Mouse (Mus musculus): Measurements from ENCODE around the gene Plekho2.

- no peak for TF ChIP-seq USF1 (IDR thresholded peaks at IDR 0.05; ENCODE audit: low read depth)
- no peak for TF ChIP-seq POLR2A (IDR thresholded peaks at IDR 0.05; ENCODE audit: insufficient read length, low read depth)
- TF ChIP-seq TCF12 (IDR thresholded peaks at IDR 0.05; ENCODE audit: insufficient read depth, poor library complexity, severe bottlenecking), result no peak
- no peak for TF ChIP-seq MAX (IDR thresholded peaks at IDR 0.05; ENCODE audit: low read depth)
- TF ChIP-seq POLR2AphosphoS2 (IDR thresholded peaks at IDR 0.05; ENCODE audit: insufficient read length, low read depth), result no peak
- no peak for TF ChIP-seq MYOG (IDR thresholded peaks at IDR 0.05; ENCODE audit: control insufficient read depth in 1 of 3, insufficient read depth in 1 of 3, insufficient read length in 2 of 3, low read depth in 2 of 3)
- TF ChIP-seq CEBPB (IDR thresholded peaks at IDR 0.05; ENCODE audit: insufficient read depth, poor library complexity, severe bottlenecking), result no peak
- TF ChIP-seq REST (IDR thresholded peaks at IDR 0.05; ENCODE audit: insufficient read depth, insufficient read length), result no peak
- no peak for TF ChIP-seq TCF3 (IDR thresholded peaks at IDR 0.05; ENCODE audit: insufficient read length, low read depth)
- no peak for TF ChIP-seq MYOD1 (IDR thresholded peaks at IDR 0.05; ENCODE audit: control insufficient read depth in 1 of 3, insufficient read length in 2 of 3, low read depth in 2 of 3)
- TF ChIP-seq SRF (IDR thresholded peaks at IDR 0.05; ENCODE audit: control insufficient read depth, insufficient read length, low read depth), result no peak
- TF ChIP-seq E2F4 (IDR thresholded peaks at IDR 0.05; ENCODE audit: insufficient read depth), result no peak
These were observed 45.7 kb downstream of the Plekho2 start for GRCm38 (mm10) chr9:65534111-65534510.
